Mouse (Mus musculus) brain, embryonic 18.5 days (tissue): ENCODE results near the gene Engase.

ENCODE experiments used
- DNase-seq: peaks from one replicate; pipeline ENCODE4 v3.0.0-alpha.2; 2012; ENCODE audit warnings: low read depth, low spot score

Engase gene

DNA sequence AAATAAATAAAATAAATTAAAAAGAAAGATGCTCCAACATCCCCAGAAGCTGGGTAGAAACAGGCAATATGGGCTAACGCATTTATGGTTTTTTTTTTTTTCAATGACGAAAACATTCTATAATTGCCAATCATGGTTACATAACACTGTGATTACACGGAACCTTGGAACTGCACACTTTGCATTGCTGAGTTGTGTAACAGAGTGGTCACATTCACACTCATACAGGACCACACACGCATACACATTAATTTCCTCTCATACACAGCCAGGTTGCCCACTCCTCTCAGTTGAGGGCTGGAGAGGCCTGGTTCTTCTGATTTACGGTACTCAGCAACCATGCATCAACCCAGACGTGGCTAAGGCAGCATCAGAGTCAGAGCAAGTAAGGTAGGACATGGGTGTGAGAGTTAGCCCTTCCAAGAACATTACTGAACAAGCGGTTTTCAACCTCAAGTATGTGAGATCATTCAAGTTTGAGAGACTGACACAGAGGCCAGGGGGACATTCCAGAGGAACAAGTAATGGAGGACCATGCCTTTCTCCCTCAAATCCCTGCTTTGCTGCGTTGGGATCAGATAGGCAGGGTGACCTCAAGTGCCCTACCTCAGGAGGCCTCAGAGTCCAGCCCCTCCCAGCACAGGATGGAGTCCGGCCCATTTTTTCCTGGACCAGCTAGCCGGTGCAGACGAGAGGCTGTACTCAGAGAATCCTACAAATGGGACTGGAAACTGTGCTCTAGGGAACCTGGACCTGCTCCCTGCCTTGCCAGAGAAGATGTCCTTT, 22.6 kb upstream of the Engase start:
- DNase-seq: no peak

DNA sequence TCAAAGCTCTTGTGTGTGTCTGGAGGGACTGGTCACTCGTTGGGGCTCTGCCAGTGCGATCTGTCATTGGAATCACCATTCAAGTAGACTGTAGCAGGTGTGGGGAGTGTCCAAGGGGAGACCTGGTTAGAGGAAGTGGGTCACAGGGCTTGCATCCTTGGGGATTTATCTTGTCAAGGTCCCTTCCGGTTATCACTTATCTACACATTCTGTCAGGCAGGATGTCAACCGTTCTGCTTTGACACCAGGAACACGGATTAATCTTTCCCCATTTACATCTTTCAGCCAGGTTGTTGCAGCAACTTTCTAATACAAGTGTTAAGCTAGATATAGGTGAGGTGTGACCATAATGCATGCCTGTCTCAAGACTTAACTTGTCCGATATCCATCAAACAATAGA, 20.8 kb upstream of the Engase start:
- no peak for DNase-seq

DNA sequence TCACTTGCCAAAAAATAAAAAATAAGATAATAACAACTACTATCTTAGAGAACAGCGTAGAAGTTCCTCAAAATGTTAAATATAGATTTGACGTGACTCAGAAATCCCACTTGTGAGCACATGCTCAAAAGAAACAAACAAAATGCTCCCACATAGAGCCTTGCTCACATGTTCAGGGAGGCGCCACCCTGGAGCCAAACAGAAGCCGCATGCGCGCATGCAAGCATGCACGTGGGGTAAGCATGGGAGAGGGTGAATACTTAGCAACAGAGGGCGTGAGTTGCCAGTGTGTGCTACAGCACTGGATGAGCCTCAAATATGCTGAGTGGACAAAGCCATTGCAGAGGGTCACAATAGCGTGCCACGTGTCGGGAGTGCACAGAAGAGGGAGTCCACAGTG, 19.7 kb upstream of the Engase start:
- no peak for DNase-seq

DNA sequence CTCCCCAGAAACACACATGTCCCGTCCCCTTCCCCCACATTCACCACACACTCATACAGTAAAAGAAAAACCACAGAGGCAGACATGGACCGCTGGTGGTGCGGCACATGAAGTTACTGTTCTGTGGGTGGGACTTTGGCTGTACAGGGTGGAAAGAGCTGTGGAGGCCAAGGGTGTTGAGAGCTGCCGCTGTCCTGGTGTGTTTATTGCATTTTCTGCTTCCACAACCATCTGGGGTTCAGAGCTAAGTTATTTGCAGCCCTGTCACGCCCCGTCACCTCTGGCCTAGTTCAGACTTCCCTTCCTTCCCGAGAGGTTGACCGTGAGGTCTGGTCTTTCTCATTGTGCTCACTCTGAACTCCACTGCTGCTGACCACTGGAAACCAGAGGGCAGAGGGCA, 17.6 kb upstream of the Engase start:
- no peak for DNase-seq

DNA sequence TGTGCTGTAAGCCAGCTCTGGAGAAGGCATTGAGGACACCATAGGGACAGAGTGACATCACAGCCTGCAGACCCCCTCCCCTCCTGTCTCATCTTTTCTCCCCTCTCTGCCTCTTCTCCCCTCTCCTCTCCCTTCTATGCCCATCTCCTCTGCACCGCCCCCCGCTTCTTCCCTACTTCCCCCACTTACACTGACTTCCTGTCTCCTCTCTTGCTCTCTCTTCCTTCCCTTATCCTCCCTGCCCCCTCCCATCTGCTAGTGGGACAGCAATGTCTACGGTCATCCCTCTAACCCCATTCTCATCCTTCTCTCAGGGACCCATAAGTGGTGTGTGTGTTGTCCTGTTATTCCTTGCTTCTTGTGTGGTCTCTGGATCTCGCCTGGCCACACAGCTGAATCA, 17.1 kb upstream of the Engase start:
- no peak for DNase-seq

DNA sequence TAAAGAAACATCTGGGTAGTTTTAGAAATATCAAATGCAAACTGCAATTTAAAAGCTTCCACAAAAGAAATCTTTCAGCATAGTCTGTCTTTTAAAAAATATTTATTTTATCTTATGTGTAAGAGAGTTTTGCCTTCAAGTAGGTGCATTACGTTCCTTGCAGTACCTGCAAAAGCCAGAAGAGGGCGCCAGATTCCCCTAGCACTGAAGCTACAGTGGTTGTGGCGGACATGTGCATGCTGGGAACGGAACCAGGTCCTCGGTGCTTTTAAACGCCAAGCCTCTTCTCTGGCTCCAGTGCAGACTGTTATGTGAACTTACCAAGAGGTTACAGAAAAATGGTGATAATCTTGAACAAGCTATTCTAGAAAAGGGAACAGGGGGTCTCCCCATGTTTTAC, 16.3 kb upstream of the Engase start:
- no peak for DNase-seq

DNA sequence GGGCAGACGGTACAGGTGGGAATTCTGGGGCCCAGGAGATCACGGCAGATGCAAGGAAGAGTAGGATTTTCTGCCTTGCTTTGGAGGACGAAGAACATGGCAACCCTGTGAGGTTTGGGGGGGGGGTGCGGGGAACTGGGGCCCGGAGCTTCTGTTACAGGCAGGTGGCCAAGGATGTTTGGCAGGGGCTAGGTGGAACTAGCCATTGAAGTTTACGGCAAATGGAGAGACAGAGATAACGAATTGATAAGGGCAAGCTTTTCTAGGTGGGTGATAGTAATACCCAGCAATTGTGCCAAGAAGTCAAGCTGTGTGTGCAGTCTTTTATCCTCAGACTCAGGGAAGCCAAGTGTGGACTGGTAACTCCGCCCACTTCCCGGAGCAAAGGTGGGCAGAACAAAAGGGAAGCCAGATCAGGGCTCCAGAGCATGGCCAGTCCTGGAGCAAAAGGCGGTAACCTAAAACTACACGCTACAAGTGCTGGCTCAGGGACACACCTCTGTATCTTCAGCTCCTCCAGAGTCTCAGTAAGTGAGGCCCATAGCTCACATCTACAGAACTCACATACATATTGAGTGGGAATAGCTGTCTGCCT, 9.1 kb upstream of the Engase start:
- DNase-seq: no peak

DNA sequence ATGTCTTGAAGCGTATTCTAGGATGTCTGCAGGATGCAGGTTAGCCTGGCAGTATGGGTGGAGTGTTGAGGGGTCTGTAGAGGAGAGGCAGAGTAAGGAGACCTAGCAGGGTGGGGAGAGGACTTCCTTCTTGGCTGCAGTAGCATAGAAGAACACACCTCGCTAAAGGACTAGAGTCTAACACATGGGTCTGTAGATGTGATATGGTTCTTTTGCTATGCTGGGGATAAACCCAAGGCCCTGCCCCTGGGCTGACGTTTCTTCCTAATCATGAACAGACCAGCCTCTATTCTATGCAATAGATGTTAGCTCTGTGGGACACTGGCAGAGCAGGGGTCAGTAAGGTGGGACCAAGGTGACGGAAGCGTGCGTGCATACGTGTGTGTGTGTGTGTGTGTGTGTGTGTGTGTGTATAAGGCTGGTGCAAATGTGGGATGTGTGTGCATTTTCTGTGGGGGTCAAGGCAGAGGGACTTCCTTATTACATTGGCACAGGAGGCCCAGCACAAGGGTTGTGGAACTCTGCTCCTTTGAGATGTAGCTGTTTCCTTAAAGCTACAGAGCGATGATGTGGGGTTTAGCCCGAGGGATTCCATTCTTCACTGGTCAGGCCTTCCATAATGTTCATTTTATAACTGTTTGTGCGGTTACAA, 7.0 kb upstream of the Engase start:
- no peak for DNase-seq

DNA sequence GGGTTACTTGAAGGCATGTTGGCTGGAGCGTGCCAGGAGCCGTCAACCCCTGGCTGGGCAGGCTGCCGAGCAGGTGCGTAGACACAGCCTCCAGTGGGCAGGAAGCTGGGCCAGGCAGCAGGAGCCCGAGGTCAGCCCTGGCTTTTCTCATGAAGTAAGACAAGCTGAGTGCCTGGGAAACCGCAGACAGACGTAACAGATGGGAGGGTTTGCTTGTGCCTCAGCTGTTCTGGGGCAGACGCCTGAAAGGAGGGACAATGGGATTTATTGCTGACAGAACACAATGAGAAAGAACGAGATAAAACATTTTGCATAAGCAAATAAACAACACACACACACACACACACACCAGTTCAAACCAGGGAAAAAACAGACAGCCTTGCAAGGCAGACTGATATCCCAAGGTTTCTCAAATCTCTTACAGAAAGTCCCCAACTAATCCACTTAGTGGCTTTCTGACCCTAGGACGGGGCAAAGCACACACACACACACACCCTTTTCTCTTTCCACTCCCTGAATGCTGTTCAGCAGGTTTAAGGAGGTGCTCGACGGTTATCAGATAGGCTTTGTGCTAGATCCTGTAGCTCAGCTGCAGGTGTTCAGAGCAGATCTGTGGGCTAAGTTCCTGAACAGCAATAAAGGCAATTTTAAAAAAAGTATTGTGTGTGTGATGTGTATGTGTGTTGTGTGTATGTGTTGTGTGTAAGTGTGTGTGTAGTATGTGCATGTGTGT, 6.2 kb upstream of the Engase start:
- DNase-seq: no peak

DNA sequence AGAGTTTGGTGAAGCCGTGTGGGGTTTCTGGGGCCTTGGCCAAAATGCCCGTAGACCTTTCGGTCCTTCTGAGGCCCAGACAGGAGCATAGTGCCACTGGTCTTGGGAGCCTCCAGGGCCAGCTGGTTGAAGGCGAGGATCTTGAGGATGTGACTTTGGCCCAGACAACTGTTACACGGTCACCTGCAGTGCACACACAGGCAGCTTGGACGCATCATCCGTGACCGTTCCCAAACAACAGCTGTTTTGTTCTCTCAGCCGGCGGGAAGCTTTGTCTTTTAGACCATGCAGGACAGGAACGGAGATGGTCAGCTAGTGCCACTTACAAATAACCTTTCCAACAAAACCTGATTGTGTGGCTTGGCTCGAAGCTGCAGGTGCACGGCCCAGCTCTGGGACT, 5.0 kb upstream of the Engase start:
- DNase-seq: no peak

DNA sequence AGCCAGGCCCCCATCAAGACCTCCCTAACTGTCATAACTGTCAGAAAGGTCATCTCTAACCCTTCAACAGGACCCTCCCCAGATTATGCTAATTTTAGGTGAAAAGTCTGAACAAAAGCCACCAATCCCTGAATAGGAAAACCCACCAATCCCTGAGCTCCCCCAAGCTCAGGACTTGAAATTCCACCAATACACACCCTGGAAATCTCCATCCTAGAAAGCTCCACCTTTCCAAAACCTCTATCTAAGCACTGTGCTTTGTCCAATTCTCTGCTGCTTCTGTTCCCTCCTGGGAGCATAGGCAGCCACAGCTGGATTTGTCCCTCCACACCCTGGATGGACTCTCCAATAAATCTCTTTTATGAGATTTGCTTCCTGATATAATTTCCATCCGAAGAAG, 3.5 kb upstream of the Engase start:
- DNase-seq: no peak

DNA sequence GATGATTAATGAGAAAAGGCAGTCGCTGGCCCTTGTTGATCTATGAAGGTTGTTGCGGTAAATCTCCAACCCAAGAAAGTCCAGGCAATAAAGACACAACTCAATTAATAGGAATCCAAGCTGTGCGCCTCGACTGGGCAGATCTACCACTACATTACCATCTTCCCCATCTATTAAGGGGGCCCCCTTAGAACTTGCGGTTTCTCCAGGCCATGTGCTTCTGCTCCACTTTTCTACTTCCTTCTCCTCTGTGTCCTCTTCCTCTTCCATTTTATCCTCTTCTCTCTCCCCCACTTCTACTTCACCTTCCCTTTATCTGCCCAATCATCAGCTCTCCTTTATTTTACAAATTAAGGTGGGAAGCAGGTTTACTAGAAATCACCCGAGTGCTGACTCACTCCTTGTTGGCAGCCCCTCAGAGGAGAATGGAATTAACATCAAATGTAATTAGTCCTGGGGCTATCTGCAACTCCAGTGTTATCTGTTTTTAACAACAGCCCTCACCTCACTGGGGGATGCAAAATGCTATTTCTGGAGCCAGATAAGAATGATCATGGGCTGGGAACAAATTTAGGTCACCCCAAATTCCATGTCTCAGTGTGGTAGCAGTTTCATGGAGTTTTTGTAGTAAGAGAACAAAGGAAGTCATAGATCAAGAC, 2.7 kb upstream of the Engase start:
- DNase-seq: no peak

DNA sequence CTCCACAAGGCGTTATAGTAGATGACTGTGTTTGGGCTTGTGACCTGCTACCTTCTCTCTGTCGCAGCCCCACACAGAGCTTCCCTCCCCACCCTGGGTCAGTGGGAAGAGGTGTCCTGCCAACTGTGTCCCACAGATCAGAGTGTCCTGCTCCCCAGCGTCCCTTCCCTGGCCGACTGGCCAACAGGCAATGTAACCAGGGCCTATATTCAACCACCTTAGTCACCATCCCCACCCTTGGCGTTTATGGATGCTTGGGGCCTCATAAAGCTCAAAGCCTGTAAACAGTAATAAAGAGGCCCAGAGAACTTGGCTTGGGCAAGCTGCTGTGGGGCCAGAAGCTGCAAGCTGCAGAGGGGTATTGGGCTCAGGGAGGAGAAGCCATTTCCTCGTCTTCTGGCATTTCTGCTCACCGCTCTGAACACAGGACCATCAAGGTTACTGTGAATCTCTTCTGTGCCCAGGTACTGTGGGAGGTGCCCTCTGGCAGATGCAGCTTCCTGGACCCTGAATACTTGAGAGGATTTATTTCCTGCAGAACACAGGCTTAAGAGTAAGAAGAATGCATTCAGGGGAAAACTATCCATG, 1.0 kb upstream of the Engase start:
- no peak for DNase-seq

DNA sequence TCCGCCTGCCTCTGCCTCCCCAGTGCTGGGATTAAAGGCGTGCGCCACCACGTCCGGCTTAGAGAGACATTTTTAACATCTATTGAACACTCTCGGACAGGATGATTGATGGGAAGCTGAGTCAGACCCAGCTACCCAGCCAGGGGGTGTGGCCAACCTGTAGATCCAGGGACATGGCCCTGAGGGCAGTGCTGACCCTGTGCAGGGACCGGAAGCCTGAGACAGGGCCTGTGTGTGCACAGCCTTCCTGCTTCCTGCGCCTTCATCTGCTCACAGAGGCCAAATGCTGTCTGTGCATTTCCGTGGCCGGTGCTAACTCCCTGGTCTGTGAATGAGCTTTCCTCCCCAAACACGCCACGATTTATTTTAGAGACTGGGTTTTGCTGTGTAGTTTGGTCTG, 3.1 kb downstream of the Engase start:
- DNase-seq: no peak

DNA sequence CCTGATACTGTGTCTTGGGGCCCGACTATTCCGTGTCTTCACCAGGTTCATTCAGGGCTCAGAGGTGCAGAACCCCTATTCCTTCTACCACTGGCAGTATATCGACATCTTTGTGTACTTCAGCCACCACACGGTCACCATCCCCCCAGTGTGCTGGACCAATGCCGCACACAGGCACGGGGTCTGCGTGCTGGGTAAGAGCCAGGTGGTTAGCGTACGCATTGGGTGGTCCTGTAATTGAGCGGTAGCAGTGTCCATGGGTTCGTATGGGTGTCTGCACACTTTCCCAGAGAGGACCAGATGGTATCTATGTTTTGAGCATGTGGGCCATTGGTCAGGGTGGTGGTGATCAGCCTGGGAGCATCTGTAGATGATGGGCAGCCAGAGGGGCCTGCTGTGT, 4.6 kb downstream of the Engase start:
- no peak for DNase-seq

DNA sequence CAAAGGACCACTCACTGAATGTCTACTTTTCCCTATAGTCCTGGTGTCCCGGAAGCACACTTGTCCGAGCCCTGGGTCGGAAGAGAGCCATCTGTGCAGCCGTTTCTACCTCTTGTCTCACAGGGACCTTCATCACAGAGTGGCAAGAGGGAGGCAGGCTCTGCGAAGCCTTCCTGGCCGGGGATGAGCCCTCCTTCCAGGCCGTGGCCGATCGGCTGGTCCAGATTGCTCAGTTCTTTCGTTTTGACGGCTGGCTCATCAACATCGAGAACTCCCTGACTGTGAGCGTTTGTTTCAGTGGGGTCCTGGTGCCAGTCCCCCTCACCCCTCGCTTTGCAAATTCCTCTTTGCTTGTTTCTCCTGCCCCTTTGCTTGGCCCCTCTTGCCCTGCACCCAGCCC, 5.1 kb downstream of the Engase start:
- DNase-seq: no peak

DNA sequence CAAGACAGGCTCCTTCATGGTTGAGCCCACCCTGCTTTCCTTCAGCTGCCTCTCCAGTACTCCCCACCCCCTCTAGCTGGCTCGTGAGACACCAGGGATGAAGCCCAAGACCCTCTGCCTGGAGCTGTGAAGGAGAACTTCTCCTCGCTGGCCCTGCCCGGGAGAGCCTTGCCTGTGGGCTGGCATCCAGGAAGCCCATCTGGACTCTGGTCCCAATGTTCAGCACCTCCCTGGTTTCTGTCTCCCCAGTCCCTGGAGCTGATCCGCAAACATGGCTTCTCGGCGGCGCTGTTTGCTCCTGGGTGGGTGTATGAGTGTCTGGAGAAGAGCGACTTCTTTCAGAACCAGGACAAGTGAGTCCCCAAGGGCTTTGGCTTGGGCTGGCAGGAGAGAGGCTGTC, 7.5 kb downstream of the Engase start:
- DNase-seq: no peak

DNA sequence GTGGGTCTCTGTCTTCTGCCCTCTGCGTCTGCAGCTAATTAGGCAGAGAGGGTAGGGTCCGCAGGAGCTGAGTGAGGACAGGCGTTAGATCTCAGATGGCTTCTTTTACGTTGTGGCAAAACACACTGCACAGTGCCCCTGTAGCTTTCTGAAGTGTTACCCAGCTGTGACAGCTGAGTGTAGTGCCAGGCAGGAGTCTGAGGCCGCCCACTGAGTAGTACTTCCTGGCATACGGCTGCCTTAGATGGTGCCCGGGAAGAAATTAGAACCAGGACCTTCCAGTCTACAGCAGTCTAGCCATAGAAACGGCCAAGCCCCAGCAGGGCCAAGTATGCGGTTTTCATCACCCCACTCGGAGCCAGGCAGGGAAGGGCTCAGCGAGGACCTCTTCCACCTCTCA, 8.7 kb downstream of the Engase start:
- no peak for DNase-seq

DNA sequence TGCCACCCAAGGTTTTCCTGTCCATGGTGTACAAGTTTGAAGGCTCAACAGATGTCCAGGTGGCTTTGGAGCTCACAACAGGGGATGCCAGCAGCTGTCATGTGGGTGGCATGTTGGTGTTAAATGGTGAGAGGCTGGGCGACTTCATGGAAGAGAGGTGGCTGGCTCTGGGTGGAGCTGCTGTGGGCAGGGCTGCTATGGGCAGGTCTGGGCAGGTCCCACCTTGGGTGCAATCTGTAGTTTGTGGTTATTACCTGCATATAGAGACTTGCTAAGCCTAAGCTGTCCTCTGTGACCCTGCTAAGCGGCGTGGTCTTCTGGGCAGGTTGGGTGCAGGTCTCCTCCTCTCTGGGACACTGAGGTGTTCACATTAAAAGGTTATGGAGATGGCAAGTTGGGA, 9.2 kb downstream of the Engase start:
- DNase-seq: no peak

DNA sequence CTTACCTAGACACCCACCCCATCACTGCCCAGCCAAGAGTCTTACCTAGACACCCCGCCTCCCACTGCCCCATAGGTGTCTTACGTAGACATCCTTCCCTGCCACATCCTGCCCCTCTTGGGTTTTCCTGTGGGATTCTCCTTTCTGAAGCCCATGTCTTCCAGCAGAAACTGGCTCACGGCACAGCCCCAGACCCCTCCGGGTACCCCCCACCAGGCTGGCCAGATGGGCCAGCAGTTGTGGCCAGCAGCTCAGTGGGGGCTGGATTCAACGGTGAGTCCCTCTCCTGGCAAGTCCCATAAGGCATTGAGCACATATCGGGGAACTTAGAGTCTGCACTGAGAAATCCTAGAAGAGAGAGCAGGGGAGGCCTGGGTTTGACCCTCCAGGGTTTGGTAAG, 9.7 kb downstream of the Engase start:
- no peak for DNase-seq

DNA sequence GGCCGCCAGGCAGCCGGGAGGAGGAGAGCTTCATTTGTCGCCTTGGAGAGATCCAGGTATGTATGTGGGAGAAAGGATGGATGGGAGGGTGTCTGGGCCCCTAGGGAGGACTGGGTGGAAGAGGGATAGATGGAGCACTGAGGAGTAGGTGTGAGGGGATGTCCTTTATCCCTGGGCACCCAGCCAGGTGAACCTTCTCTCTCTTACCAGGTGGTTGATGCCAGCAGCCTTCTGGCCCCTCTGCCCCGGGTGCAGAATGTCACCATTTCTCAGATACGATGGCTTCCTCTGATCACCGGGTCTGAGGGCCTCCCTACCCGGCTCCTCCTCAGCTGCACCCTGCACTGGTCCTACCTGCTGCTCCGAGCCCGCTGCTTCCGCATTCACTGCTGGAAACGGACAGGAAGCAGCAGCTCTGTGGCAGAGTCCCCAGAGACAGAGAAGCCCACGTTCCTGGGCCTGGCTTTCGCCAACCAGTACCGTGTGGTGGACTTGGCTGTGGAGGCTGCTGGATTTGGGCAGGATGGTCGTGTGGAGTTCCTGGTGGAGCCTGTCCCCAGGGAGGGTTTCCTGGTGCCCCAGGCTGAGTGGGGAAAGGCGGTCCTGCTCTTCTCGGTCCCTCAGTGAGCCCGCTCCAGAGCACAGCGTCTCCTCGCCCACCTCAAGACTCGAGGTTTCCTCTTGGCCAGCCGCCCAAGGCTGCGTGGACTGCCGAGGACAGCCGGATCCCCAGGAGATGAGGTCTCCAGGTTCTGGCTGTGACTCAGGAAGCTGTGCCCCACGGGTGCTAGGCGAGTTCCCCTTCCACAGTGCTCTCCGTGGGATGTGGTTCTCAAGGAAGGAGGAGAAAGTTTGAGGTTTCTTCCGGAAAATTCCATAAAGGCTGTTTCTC, 10.5 kb downstream of the Engase start:
- no peak for DNase-seq
